10 mouse cellular contexts compared by ENCODE assay signal in genomic region chr1:74950066-74950465, GRCm38 (mm10). TPM values are rescaled to one million over a fixed set of nuclear protein-coding genes. Genes with fewer than 3 reads are reported as not detected.
DNase-seq lines count a peak whose midpoint lies in the region; ATAC-seq and TF ChIP-seq lines count a peak whose summit lies in the region.
"Had no signal": no experiment of that assay in that cellular context is flagged by ENCODE, and none has a peak within 500 bp of the region (broad histone marks: within the 10 kb centered on the region; RNA-seq: fewer than 3 reads in every experiment).

No protein-coding gene starts in this region.

- no peak overlapping the region for H3K9ac ChIP-seq in hindbrain, embryonic 11.5 days (ENCODE audit: low read depth, low read length)
- 0 out of 2 replicates have a peak overlapping the region, but pooled peaks have one; percentile 21 for H3K9ac ChIP-seq in liver, postnatal 0 days (replicated peaks)

- no peak for TF ChIP-seq EP300 in liver, postnatal 0 days (IDR thresholded peaks at IDR 0.05; ENCODE audit: low read depth)

- ATAC-seq in hindbrain, embryonic 11.5 days (ENCODE audit: low FRiP score) = no peak
- 0 out of 2 replicates have a peak, but pooled peaks have one; percentile 12 for ATAC-seq in liver, postnatal 0 days

- 3% methylated on average over 16 of the region's 16 CpGs for WGBS in hindbrain, embryonic 11.5 days
- WGBS in liver, postnatal 0 days (ENCODE audit: insufficient replicate concordance) = 1% methylated on average over 16 of the region's 16 CpGs

- no peak for TF ChIP-seq CTCF in gastrocnemius, adult 2 months (IDR thresholded peaks at IDR 0.05)
- no peak for TF ChIP-seq CTCF in liver, postnatal 0 days (IDR thresholded peaks at IDR 0.05; ENCODE audit: low read depth)

- H3K9me3 ChIP-seq in hindbrain, embryonic 11.5 days (ENCODE audit: control insufficient read depth, low read length) = no peaks in the 10 kb centered on the region
- no peaks in the 10 kb centered on the region for H3K9me3 ChIP-seq in liver, postnatal 0 days (ENCODE audit: low read length)
- H3K9me3 ChIP-seq: megakaryocyte, embryonic 14.5 days had no signal

- intact Hi-C loops in gastrocnemius, adult 2 months (cut with DNase I) = no loop called here
- intact Hi-C loops in left cerebral cortex, postnatal 25 days (cut with DNase I) = no loop called here

- peaks cover 86% of the 10 kb centered on the region for H3K27me3 ChIP-seq in hindbrain, embryonic 11.5 days (ENCODE audit: control insufficient read depth, insufficient read depth, low read length)
- H3K27me3 ChIP-seq in liver, postnatal 0 days (ENCODE audit: insufficient read depth, low read length) = peaks cover 66% of the 10 kb centered on the region

- peak overlapping the region; percentile 57 for H3K4me3 ChIP-seq in gastrocnemius, adult 2 months
- H3K4me3 ChIP-seq in hindbrain, embryonic 11.5 days (ENCODE audit: low read depth, low read length) = no peak overlapping the region
- peak overlapping the region; percentile 41 for H3K4me3 ChIP-seq in liver, postnatal 0 days (ENCODE audit: low read depth, low read length)
- H3K4me3 ChIP-seq: megakaryocyte, embryonic 14.5 days had no signal

- no peak overlapping the region for H3K4me2 ChIP-seq in hindbrain, embryonic 11.5 days (replicated peaks; ENCODE audit: low read depth, low read length)
- peak overlapping the region; percentile 76 for H3K4me2 ChIP-seq in liver, postnatal 0 days (ENCODE audit: low read depth, low read length)

- peaks cover 8% of the 10 kb centered on the region; the same call in 1 of the 2 replicates for H3K4me1 ChIP-seq in hindbrain, embryonic 11.5 days (replicated peaks; ENCODE audit: control insufficient read depth, insufficient read depth, low read length)
- peaks cover 6% of the 10 kb centered on the region; the same call in 1 of the 2 replicates for H3K4me1 ChIP-seq in liver, postnatal 0 days (ENCODE audit: insufficient read depth)

- no peaks in the 10 kb centered on the region for H3K36me3 ChIP-seq in hindbrain, embryonic 11.5 days (ENCODE audit: control insufficient read depth, insufficient read depth, low read length)
- peaks cover 3% of the 10 kb centered on the region; the same call in 1 of the 2 replicates for H3K36me3 ChIP-seq in liver, postnatal 0 days (replicated peaks; ENCODE audit: insufficient read depth, low read length)

- DNase-seq in gastrocnemius, adult 2 months = no peak
- no peak for DNase-seq in gastrocnemius, adult 18-20 months (ENCODE audit: low spot score)
- peak; percentile 56 for DNase-seq in ES-CJ7 (ENCODE audit: low read depth, low spot score)
- DNase-seq in hindbrain, embryonic 11.5 days (ENCODE audit: low spot score) = peak; percentile 49
- no peak for DNase-seq in liver, postnatal 0 days
- no peak for DNase-seq in layer of hippocampus, postnatal 14 days (ENCODE audit: low spot score in 2 of 2)
- no peak for DNase-seq in spleen, postnatal 4 days (ENCODE audit: low spot score in 2 of 2)
- DNase-seq in left cerebral cortex, postnatal 25 days (ENCODE audit: low spot score in 2 of 2) = no peak
- DNase-seq: thymus, adult 18-20 months had no signal

- no peak overlapping the region for H3K27ac ChIP-seq in gastrocnemius, adult 2 months
- H3K27ac ChIP-seq in hindbrain, embryonic 11.5 days (ENCODE audit: low read depth, low read length) = no peak overlapping the region
- H3K27ac ChIP-seq in liver, postnatal 0 days (ENCODE audit: low read depth) = 0 out of 2 replicates have a peak overlapping the region, but pooled peaks have one; percentile 34

RNA-seq across cellular contexts. Expression of gene Ihh, which starts 1.4 kb away (rescaled TPM):
- total RNA-seq in gastrocnemius, adult 2 months (2021) = under 1 TPM; 0.11 to 0.18 TPM
- under 1 TPM; 0.16 to 0.26 TPM for total RNA-seq in gastrocnemius, adult 18-20 months (2021)
- 0.20 and 0.35 TPM in 2 replicates for polyA plus RNA-seq in hindbrain, embryonic 11.5 days (2014; fragmentation: Nextera tagmentation; extraction: Ambion mirVana)
- polyA plus RNA-seq in liver, postnatal 0 days (2015; fragmentation: Nextera tagmentation; extraction: Ambion mirVana) = 1.1 TPM in 2 replicates
- total RNA-seq in layer of hippocampus, postnatal 14 days (2021) = under 1 TPM; 0.35 to 0.60 TPM
- under 1 TPM; 0.21 to 0.41 TPM for total RNA-seq in left cerebral cortex, postnatal 25 days (2021)

RNA-seq across cellular contexts. Expression of gene Cfap65, which starts 14.7 kb away (rescaled TPM):
- not detected for total RNA-seq in gastrocnemius, adult 2 months (2021)
- not detected for total RNA-seq in gastrocnemius, adult 18-20 months (2021)
- polyA plus RNA-seq in hindbrain, embryonic 11.5 days (2014; fragmentation: Nextera tagmentation; extraction: Ambion mirVana) = 1.2 TPM in 2 replicates
- not detected in 2 replicates for polyA plus RNA-seq in liver, postnatal 0 days (2015; fragmentation: Nextera tagmentation; extraction: Ambion mirVana)
- total RNA-seq in layer of hippocampus, postnatal 14 days (2021) = 1 to 10 TPM; 1.6 to 3.8 TPM
- 1 to 10 TPM; 2.1 to 2.4 TPM for total RNA-seq in left cerebral cortex, postnatal 25 days (2021)

RNA-seq across cellular contexts. Expression of gene Cryba2, which starts 57.1 kb away (rescaled TPM):
- not detected for total RNA-seq in gastrocnemius, adult 2 months (2021)
- not detected for total RNA-seq in gastrocnemius, adult 18-20 months (2021)
- polyA plus RNA-seq in hindbrain, embryonic 11.5 days (2014; fragmentation: Nextera tagmentation; extraction: Ambion mirVana) = 0.50 and 1.6 TPM in 2 replicates
- not detected in 2 replicates for polyA plus RNA-seq in liver, postnatal 0 days (2015; fragmentation: Nextera tagmentation; extraction: Ambion mirVana)
- under 1 TPM in 1 of 2 experiments, not detected in 1; 0.91 TPM for total RNA-seq in layer of hippocampus, postnatal 14 days (2021)
- total RNA-seq in left cerebral cortex, postnatal 25 days (2021) = not detected

Comparison
In these comparisons a context has a peak if more than half of its experiments do, and no peak if none do; other contexts are left out.
1. DNase-seq: peak in ES-CJ7 (single experiment) and hindbrain, embryonic 11.5 days (single experiment); none in gastrocnemius, adult 2 months (single experiment), gastrocnemius, adult 18-20 months (single experiment), liver, postnatal 0 days (single experiment), layer of hippocampus, postnatal 14 days (0 of 2), spleen, postnatal 4 days (0 of 2) and left cerebral cortex, postnatal 25 days (0 of 2).